Mouse (Mus musculus) lung, postnatal 36 days (tissue): Measurements from ENCODE around the gene Rrn3.
"Not testable (repeated sequence)": the region's sequence is repeated elsewhere in the genome, so short reads cannot be mapped to it uniquely, and the experiment has no call there.

ENCODE experiments used
- DNase-seq: peaks from one replicate; pipeline ENCODE4 v3.0.0; 2022; ENCODE audit warnings: mixed read lengths

Gene Rrn3

GRCm38 (mm10) chr16:13793441-13793840 is 12.9 kb downstream of the Rrn3 start:
- not testable (repeated sequence) for DNase-seq

GRCm38 (mm10) chr16:13796746-13797175 is 16.3 kb downstream of the Rrn3 start:
- DNase-seq = no peak

- no peak for DNase-seq
Measured at GRCm38 (mm10) chr16:13801231-13801630, 20.7 kb downstream of the Rrn3 start.

- DNase-seq = no peak
Measured at GRCm38 (mm10) chr16:13804666-13805065, 24.2 kb downstream of the Rrn3 start.

- DNase-seq = peak; percentile 54
Measured at GRCm38 (mm10) chr16:13807616-13808015, 27.1 kb downstream of the Rrn3 start.

- no peak for DNase-seq
Measured at GRCm38 (mm10) chr16:13808410-13808809, 27.9 kb downstream of the Rrn3 start.

- DNase-seq = no peak
Measured at GRCm38 (mm10) chr16:13812152-13812551, 31.6 kb downstream of the Rrn3 start.

- no peak for DNase-seq
Measured at GRCm38 (mm10) chr16:13813200-13813599, 32.7 kb downstream of the Rrn3 start.

- DNase-seq = peak; percentile 96
Measured at GRCm38 (mm10) chr16:13818560-13819393, 38.3 kb downstream of the Rrn3 start, which contains the start of gene Ntan1. Gene Ntan1, plus strand, starts transcription at chr16:13818845.

- DNase-seq = no peak
Measured at GRCm38 (mm10) chr16:13819394-13819743, 38.9 kb downstream of the Rrn3 start.

GRCm38 (mm10) chr16:13819806-13820500 is 39.4 kb downstream of the Rrn3 start:
- peak; percentile 7 for DNase-seq

- no peak for DNase-seq
Measured at GRCm38 (mm10) chr16:13820771-13821170, 40.3 kb downstream of the Rrn3 start.

GRCm38 (mm10) chr16:13825781-13826490 is 45.4 kb downstream of the Rrn3 start:
- DNase-seq = no peak

- DNase-seq = no peak
Measured at GRCm38 (mm10) chr16:13826511-13826910, 46.0 kb downstream of the Rrn3 start.

- DNase-seq = no peak
Measured at GRCm38 (mm10) chr16:13830444-13830843, 49.9 kb downstream of the Rrn3 start.

- no peak for DNase-seq
Measured at GRCm38 (mm10) chr16:13831606-13832005, 51.1 kb downstream of the Rrn3 start.

GRCm38 (mm10) chr16:13834382-13834781 is 53.9 kb downstream of the Rrn3 start:
- DNase-seq = no peak

GRCm38 (mm10) chr16:13840056-13840455 is 59.5 kb downstream of the Rrn3 start:
- DNase-seq = no peak

GRCm38 (mm10) chr16:13840956-13841355 is 60.4 kb downstream of the Rrn3 start:
- no peak for DNase-seq

- no peak for DNase-seq
Measured at GRCm38 (mm10) chr16:13845031-13845430, 64.5 kb downstream of the Rrn3 start.

- no peak for DNase-seq
Measured at GRCm38 (mm10) chr16:13846675-13847074, 66.2 kb downstream of the Rrn3 start.

GRCm38 (mm10) chr16:13848310-13848709 is 67.8 kb downstream of the Rrn3 start:
- no peak for DNase-seq

GRCm38 (mm10) chr16:13851446-13851845 is 70.9 kb downstream of the Rrn3 start:
- no peak for DNase-seq
